Mouse (Mus musculus) T-cell, adult 2 months (primary cell): ENCODE measurements around the gene Pdzd7.
A peak's percentile ranks its signal among the peaks of the same experiment; 100 is the strongest.
"Not testable (repeated sequence)": the region's sequence is repeated elsewhere in the genome, so short reads cannot be mapped to it uniquely, and the experiment has no call there.

Source experiments
- DNase-seq: peaks from one replicate; pipeline ENCODE4 v3.0.0; 2022; ENCODE audit warnings: low spot score

Gene Pdzd7

DNA sequence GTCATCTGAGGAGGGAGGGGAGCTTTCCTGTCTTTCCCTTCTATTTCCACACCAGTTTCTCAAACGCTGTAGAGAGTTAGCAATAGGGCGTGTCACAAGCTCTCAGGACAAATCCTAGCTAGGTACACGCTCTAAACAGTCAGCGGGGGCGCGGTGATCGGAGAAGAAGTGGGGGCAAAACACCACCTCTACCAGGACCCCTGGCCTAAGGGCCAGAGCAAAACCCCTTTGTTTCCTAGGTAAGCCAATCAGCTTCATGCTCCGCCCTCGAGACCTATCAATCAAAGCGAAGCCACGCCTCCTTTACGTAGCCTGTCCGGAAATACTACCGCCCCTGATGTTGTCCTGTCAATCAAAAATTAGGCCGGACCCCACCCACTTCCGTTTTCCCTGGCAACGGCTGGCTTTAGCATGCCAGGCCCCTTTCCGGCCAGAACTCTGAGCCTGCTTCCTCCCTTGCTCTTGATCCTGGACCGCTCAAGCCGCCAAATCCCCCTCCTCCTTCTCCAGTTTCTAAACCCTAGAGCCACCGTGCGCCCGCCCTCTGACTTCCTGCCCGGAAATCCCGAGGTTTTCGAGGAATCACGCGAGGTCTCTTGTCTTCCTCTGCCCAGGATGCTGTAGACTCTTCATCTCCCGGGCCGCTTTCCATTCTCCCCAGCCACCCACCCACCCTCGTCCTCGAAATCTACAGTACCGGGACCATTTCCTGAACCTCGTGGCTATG, 12.8 kb upstream of the Pdzd7 start:
- DNase-seq = peak; percentile 87

DNA sequence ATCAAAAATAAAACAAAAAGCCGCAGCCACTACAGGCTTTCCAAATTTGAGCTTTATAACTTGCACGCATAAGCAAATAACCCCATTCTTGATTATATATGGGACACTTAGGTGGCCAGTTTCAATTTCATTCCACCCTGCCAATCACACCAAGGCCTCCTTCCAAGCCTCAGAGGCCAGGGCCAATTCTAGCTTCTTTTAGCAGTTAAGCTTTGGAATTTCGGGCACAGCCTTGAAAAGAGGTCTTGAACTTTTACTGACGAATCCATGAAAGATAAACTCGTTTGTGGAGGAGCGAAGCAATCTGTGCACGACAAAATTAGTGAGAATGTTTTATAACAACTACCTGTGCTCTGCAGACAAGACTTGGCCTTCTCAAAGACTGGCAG, 12.2 kb upstream of the Pdzd7 start:
- DNase-seq = no peak

DNA sequence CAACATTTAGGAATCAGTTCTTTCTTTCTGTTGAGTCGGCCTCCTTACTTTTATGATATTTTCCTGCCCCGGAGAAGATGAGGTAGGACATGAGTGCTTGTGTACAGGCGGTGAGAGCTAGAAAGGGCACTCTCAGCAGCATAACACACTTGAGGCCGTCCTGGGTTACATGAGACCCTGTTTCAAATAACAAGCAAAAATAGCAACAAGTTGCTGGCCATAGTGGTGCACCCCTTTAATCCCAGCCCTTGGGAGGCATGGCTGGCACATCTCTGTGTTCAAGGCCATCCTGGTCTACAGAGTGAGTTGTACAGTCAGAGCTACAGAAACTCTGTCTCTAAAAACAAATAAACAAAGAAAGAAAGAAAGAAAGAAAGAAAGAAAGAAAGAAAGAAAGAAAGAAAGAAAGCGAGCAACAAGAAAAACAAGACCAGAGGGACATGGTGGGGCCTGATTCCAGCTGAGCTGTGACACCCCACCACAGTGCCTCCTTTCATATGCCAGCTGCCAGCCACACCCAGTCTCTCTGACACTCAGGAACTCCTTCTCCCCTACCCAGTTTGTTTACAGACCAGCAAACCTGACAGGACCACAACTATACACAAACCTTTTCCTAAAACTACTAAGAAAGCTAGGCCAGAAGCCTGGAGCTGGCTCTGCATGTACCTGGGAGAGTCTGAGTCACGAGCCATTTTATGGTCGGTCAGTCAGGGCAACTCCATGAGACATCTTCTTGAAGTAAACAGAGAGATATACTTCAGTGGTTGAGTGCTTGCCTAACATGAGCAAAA, 11.6 kb upstream of the Pdzd7 start:
- no peak for DNase-seq

GRCm38 (mm10) chr19:45056364-45056763, 10.8 kb upstream of the Pdzd7 start:
- no peak for DNase-seq

GRCm38 (mm10) chr19:45054892-45055690, 9.6 kb upstream of the Pdzd7 start:
- DNase-seq = no peak

DNA sequence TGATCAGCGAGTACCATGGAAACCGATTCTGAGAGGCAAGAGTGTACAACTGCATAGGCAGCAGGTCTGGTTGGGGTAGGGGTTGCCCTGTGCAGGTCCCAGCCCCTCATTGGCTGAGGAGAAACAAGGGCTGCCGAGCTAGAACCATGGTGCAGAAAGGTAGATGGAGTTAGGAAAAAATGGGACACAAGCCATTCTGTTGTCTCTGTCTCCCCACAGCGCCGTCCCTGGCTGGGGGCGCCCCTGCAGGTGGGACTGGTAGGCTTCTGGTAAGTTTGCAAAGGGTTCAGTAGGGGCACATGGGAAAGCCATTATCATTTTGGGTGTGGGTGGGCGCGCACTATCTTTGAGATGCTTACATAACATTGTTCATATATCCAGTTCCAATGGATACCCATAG, 7.9 kb upstream of the Pdzd7 start:
- DNase-seq = no peak

- no peak for DNase-seq
Observed at GRCm38 (mm10) chr19:45049523-45049922, 4.0 kb upstream of the Pdzd7 start.

DNA sequence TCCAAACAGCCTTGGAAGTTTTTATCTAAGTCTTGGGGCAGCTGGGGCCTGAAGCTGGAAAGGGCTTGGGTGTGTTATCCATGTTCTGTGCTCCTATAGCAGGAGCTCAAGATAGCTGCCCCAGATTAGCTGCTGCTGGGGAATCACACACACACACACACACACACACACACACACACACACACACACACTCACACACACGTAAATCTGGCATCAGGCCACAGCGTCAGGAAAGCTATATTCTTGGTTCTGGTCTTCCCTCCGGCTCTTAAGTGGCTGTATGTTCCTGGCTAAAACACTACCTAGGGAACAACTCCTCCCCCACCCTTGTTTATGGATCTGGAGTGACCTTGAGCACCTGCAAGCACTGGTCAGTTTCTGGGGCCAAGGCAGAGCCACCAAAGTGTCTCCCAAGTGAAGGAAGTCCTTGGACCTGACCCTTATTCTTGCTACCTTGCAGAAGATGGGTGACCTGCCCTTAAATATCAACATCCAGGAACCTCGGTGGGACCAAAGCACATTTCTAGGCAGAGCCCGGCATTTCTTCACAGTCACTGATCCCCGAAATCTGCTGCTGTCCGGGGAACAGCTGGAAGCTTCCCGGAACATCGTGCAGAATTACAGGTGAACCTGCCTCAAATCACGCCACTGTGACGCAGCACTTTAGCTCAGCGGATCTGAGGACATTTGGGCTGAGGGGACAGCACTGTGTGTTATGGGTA, 3.3 kb upstream of the Pdzd7 start:
- no peak for DNase-seq

GRCm38 (mm10) chr19:45047935-45048643, 2.6 kb upstream of the Pdzd7 start:
- peak; percentile 80 for DNase-seq

GRCm38 (mm10) chr19:45047417-45047934, 2.0 kb upstream of the Pdzd7 start, which contains the start of gene Sfxn3:
Gene Sfxn3 (plus strand): TSS chr19:45047503.
- DNase-seq = peak; percentile 91

DNA sequence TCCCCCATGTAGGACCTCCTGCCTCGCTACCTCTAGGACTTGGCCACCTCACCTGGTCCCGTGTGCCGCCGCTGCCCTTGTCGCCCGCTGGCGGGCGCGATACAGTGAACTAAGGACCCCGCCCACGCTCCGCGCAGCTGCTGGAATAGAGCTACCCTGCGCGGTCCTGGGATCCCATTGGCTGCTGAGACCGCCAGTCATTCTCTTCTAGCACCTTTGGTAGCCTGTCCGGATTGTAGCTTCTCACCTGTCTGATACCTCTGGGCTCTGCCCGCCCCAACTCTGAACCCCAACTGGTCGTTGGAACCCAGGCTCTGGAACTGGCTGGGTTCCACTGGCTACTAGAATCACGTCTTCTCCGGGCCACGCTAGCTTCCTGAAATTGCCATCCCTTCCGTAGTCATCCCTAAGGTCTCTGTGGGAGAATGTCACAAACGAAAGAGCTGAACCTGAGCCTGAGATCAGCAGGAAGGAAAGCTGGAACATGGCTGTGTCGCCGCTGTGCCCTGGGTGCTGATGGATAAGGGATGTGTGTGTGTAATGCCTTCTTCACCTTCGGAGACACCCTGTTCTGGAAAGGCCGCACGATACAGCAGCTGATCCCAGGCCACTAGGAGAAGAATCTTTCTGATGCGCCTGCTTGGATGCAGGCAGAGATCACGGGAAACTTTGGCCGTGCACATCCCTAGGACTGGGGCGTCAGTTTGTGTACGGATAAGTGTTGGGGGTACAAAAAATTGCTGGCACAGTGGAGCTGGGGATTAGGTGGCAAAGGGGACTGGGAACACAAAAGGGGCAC, 1.2 kb upstream of the Pdzd7 start:
- peak; percentile 72 for DNase-seq

DNA sequence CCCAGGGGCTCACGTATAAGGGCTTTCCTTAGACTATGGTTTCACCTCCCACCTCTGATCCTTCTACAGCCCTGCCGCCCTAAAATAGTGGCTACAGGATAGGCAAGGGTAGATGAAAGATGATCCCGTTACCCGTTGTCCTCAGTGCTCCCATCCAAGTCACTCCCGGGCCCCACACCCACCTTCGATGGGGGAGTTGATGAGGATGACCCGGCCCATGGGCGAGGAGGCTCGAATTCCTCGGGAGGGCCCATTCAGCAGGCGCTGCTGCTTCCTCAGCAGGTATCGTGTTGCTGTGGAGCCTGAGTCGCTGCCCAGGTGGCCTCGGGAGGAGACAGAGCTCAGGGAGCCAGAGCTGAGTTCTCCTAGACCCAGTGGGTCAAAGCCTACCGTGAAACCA, 281 bp downstream of the Pdzd7 start:
- no peak for DNase-seq

GRCm38 (mm10) chr19:45044389-45044927, 1.1 kb downstream of the Pdzd7 start:
- DNase-seq = no peak

- no peak for DNase-seq
Observed at GRCm38 (mm10) chr19:45040214-45040613, 5.3 kb downstream of the Pdzd7 start.

- not testable (repeated sequence) for DNase-seq
Observed at GRCm38 (mm10) chr19:45038198-45038597, 7.3 kb downstream of the Pdzd7 start.

- DNase-seq = peak; percentile 50
Observed at GRCm38 (mm10) chr19:45036867-45037266, 8.7 kb downstream of the Pdzd7 start.

DNA sequence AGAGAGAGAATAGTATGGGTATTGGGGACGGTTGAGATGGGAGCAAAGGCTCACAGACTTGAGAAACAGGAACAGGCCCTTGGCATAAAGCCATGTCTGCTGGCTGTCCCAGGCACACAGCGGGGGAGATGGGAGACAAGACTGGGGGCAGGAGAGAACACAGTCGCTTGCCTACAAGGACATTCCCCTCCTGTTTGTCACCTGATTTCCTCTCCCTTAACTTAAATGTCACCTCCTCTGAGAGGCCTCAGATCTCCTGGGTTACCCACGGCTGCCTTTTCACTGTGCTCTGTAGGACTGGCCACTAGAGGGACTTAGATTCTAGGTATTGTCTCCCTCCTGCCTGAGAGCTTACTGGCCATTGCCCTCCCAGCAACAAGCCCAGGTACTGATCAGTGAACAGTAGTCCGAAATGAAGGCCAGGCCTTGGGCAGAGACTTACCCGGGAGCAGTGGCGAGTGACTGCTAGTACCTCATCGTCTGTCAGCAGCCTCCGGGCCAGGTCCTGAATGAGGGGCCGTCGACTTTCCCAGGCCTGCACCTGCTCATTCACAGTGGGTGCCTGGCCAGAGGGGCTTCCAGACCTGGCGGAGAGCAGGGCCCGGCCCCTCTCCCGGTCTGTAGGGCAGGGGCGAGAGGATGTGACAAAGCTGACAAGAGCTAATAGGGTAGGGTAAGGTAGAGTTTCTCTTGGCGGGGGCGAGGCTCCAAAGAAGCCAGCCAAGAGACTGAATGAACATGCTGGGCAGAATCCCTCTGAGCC, 12.8 kb downstream of the Pdzd7 start:
- DNase-seq = no peak

DNA sequence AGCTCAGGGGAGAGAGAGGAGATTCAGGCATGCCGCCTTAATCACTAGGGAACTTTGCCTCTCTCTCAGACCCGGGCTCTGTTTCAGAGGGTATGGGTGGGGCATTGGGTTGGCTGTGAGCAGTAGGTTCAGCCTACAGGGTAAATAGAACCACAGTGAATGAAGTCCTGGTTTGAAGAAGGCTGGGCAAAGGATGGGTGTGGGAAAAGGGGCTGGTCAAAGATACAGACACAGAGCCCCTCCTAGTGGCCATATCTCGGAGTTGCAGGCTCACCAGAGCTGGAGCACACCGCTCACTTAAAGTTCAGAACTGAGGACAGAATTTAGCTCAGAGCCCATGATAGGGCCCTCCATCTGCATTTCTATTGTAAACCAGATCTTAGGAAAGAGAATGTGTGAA, 13.7 kb downstream of the Pdzd7 start:
- DNase-seq = peak; percentile 63
